Mouse (Mus musculus): ENCODE results near the gene Tex50. TPM values are rescaled to one million over a fixed set of nuclear protein-coding genes. Genes with fewer than 3 reads are reported as not detected.

Tex50 gene
- polyA plus RNA-seq (2014; fragmentation: Illumina TruSeq; extraction: RNeasy Lipid Tissue Mini Kit (QIAGEN cat#74804); ENCODE audit: low read depth, low replicate concordance) = not detected

DNA sequence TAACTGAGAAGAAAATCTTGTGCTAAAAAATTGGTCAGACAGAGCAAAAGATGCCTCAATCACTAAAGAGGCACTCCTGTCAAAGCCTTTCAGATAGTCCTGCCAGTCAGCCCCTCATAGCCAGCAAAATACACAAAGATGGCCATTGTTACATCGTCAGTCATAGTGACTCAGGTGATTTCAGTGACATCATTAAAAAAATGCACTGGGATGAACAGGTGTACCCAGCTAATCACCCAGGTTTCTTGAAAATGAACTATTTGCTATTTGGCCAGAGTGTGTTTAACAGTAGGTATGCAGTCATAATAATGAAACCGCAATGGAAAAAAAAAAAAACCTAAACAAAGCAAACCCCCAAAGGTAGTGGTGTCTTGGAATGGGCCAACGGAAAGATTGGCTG, at the start of gene Tex50:
TSS of gene Tex50 (minus strand) at position 101 of the 400 bp plus-strand sequence.

GRCm38 (mm10) chr1:161142531-161143159, 16.5 kb downstream of the Tex50 start, which contains the start of gene Ankrd45:
Gene Ankrd45, plus strand, starts transcription at chr1:161142691.

GRCm38 (mm10) chr1:161130726-161131664, 28.1 kb downstream of the Tex50 start, which contains the start of gene Klhl20:
Gene Klhl20, minus strand, starts transcription at chr1:161131511.

Other genes starting within 250 kb of the Tex50 start
- gene Serpinc1, start 180.7 kb downstream of the Tex50 start, polyA plus RNA-seq (2014; fragmentation: Illumina TruSeq; extraction: RNeasy Lipid Tissue Mini Kit (QIAGEN cat#74804); ENCODE audit: low read depth, low replicate concordance) = 1.5 TPM
- 4.4 TPM for gene Zbtb37, start 124.5 kb downstream of the Tex50 start, polyA plus RNA-seq (2014; fragmentation: Illumina TruSeq; extraction: RNeasy Lipid Tissue Mini Kit (QIAGEN cat#74804); ENCODE audit: low read depth, low replicate concordance)
- gene Dars2, start 88.7 kb downstream of the Tex50 start, polyA plus RNA-seq (2014; fragmentation: Illumina TruSeq; extraction: RNeasy Lipid Tissue Mini Kit (QIAGEN cat#74804); ENCODE audit: low read depth, low replicate concordance) = 20.3 TPM
- gene Cenpl, start 88.6 kb downstream of the Tex50 start, polyA plus RNA-seq (2014; fragmentation: Illumina TruSeq; extraction: RNeasy Lipid Tissue Mini Kit (QIAGEN cat#74804); ENCODE audit: low read depth, low replicate concordance) = 1.5 TPM
- 11.6 TPM for gene Klhl20, start 27.8 kb downstream of the Tex50 start, polyA plus RNA-seq (2014; fragmentation: Illumina TruSeq; extraction: RNeasy Lipid Tissue Mini Kit (QIAGEN cat#74804); ENCODE audit: low read depth, low replicate concordance)
- 1.8 TPM for gene Ankrd45, start 16.6 kb downstream of the Tex50 start, polyA plus RNA-seq (2014; fragmentation: Illumina TruSeq; extraction: RNeasy Lipid Tissue Mini Kit (QIAGEN cat#74804); ENCODE audit: low read depth, low replicate concordance)
- gene Prdx6, start 91.9 kb upstream of the Tex50 start, polyA plus RNA-seq (2014; fragmentation: Illumina TruSeq; extraction: RNeasy Lipid Tissue Mini Kit (QIAGEN cat#74804); ENCODE audit: low read depth, low replicate concordance) = 275 TPM
- gene Tnfsf4, start 236.1 kb upstream of the Tex50 start, polyA plus RNA-seq (2014; fragmentation: Illumina TruSeq; extraction: RNeasy Lipid Tissue Mini Kit (QIAGEN cat#74804); ENCODE audit: low read depth, low replicate concordance) = not detected